Mouse (Mus musculus) G1E (cell line): ENCODE measurements around the gene Gucd1. TPM values are rescaled to one million over a fixed set of nuclear protein-coding genes. Genes with fewer than 3 reads are reported as not detected.
A peak's percentile ranks its signal among the peaks of the same experiment; 100 is the strongest.
"Not testable (repeated sequence)": the region's sequence is repeated elsewhere in the genome, so short reads cannot be mapped to it uniquely, and the experiment has no call there.

Experiments
- ATAC-seq: 2 replicates; pipeline ENCODE4 v1.8.0; 2016; ENCODE audit warnings: mild to moderate bottlenecking; ENCODE audit not compliant: insufficient number of reproducible peaks, poor library complexity, low FRiP score, severe bottlenecking; ENCODE audit errors: extremely low read depth
- DNase-seq: peaks from one replicate; pipeline ENCODE4 v3.0.0; 2012; ENCODE audit warnings: low spot score
- H3K27me3 ChIP-seq: 2 replicates; pipeline ENCODE4 v1.6.1; 2012; ENCODE audit warnings: mild to moderate bottlenecking, low read length, inconsistent platforms; ENCODE audit not compliant: insufficient read depth
- H3K36me3 ChIP-seq: replicated peaks from 2 replicates; pipeline ENCODE3; 2012; ENCODE audit warnings: mild to moderate bottlenecking, inconsistent platforms
- H3K4me1 ChIP-seq: 2 replicates; pipeline ENCODE4 v1.6.1; 2012; ENCODE audit warnings: low read depth, low read length, inconsistent platforms, mixed read lengths; ENCODE audit not compliant: insufficient read depth
- H3K4me3 ChIP-seq: 2 replicates; pipeline ENCODE4 v1.5.1; 2012; ENCODE audit warnings: low read depth, mild to moderate bottlenecking, inconsistent platforms, low read length, moderate library complexity, mixed read lengths
- H3K9me3 ChIP-seq: replicated peaks from 2 replicates; pipeline ENCODE4 v1.6.1; 2012; ENCODE audit warnings: inconsistent platforms
- CTCF ChIP-seq: IDR thresholded peaks from 2 replicates; pipeline ENCODE4 v1.5.1; 2012; ENCODE audit warnings: low read depth, low read length, inconsistent platforms, mixed read lengths
- GATA1 ChIP-seq: IDR thresholded peaks from 2 replicates; pipeline ENCODE4 v1.6.1; 2012; ENCODE audit warnings: borderline replicate concordance, low read length, inconsistent platforms, mixed read lengths
- GATA2 ChIP-seq: IDR thresholded peaks from 2 replicates; pipeline ENCODE4 v1.6.1; 2012; ENCODE audit warnings: low read depth, low read length, inconsistent platforms, borderline replicate concordance
- POLR2AphosphoS5 ChIP-seq: IDR thresholded peaks from 2 replicates; pipeline ENCODE4 v1.6.1; 2012; ENCODE audit warnings: low read depth, low read length, inconsistent platforms; ENCODE audit not compliant: insufficient replicate concordance
- TAL1 ChIP-seq: conservative IDR thresholded peaks from 2 replicates; pipeline ENCODE4 v1.6.1; 2012; ENCODE audit warnings: low read depth, low read length, inconsistent platforms, mixed read lengths
- polyA plus RNA-seq: library from polyadenylated mRNA; stranded (reverse); fragments of >175 nt; gene quantifications from 2 replicates; pipeline ENCODE4 v1.2.3, GENCODE M21; 2012
- total RNA-seq, 2 experiments: library from RNA; stranded (forward) in 1 of 2; stranded (reverse) in 1 of 2; fragments of 200-1000 nt in 1 of 2; fragments of >200 nt in 1 of 2; fragmentation: Nextera tagmentation in 1 of 2; gene quantifications; 2 replicates each; pipeline ENCODE4 v1.2.3; 2014 to 2017

Gucd1 gene
- total and polyA plus RNA-seq, 3 experiments, result 15.8 to 41.7 (median 26.1) TPM

DNA sequence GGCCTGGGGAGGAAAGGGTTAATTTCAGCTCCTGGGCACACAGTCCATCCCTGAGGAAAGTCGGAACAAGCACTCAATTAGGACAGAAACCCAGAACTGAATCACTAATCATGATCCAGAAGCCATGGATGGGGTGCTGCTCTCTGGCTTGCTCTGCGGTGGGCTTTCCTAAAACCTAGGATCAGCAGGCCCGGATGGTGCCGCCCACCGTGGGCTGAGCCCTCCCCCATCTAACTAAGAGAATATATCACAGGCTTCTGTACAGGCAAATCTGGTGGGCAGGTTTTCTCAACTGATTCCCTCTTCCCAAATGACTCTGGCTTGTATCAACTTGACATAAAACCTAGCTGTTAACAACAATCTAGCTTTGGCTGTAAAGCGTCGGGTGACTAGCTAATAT, 30.1 kb upstream of the Gucd1 start:
- ATAC-seq (no peak), DNase-seq (no peak)
- Histone ChIP-seq H3K9me3 (no peaks in the 10 kb centered on the region), H3K36me3 (no peaks in the 10 kb centered on the region), H3K4me1 (no peaks in the 10 kb centered on the region), H3K4me3 (no peak overlapping the region), H3K27me3 (peaks cover 11% of the 10 kb centered on the region)
- TF ChIP-seq TAL1 (no peak), GATA1 (no peak), CTCF (no peak), POLR2AphosphoS5 (no peak), GATA2 (no peak)

DNA sequence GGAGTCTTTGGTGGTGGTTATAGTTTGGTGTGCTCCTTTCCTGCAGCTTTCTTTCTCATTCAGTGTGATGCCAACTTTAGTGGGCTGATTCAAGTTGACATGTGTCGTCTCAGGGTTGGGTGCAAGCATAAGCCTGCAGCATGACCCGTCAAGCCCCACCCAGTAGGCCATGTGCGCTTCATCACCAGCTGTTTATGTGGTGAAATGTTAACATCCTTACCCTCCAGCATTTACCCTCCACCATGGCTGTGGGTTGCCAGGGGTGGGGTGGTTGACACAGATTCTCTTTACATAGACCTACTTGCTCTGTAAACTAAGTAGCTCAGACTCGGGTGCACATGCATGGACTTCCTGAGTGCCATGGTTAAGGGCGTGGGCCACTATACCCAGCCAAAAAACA, 18.4 kb upstream of the Gucd1 start:
- Histone ChIP-seq H3K9me3 (no peaks in the 10 kb centered on the region), H3K4me1 (peaks cover 8% of the 10 kb centered on the region), H3K36me3 (peaks cover 61% of the 10 kb centered on the region), H3K4me3 (no peak overlapping the region), H3K27me3 (no peaks in the 10 kb centered on the region)
- ATAC-seq (no peak), DNase-seq (no peak)
- TF ChIP-seq CTCF, result no peak
- TF ChIP-seq POLR2AphosphoS5, result no peak
- TF ChIP-seq TAL1, result no peak
- TF ChIP-seq GATA2, result no peak
- TF ChIP-seq GATA1, result no peak

DNA sequence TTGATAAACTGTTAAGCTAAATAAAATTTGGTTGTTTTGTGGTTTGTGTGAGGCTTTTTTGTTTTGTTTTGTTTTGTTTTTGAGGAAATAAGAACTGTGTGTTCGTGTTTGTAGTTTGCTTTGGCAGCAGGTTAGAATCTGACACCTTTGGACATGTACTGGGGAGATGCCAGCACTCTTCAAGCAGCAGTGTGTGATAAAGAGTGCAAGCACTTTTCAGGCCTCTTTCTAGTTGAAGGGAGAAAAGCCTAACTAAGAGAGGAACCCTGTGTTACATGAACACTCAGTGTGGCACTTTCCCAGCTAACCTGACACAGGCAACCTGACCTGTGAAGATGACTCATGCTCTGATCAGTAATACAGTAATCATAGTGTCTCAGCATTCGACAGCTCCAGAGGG, 17.7 kb upstream of the Gucd1 start:
- H3K9me3 ChIP-seq, result no peaks in the 10 kb centered on the region
- peaks cover 8% of the 10 kb centered on the region for H3K4me1 ChIP-seq
- no peaks in the 10 kb centered on the region for H3K27me3 ChIP-seq
- TF ChIP-seq POLR2AphosphoS5 (no peak), TAL1 (no peak), GATA1 (no peak), CTCF (no peak), GATA2 (no peak)
- H3K4me3 ChIP-seq, result no peak overlapping the region
- DNase-seq (no peak), ATAC-seq (no peak)
- peaks cover 68% of the 10 kb centered on the region for H3K36me3 ChIP-seq

DNA sequence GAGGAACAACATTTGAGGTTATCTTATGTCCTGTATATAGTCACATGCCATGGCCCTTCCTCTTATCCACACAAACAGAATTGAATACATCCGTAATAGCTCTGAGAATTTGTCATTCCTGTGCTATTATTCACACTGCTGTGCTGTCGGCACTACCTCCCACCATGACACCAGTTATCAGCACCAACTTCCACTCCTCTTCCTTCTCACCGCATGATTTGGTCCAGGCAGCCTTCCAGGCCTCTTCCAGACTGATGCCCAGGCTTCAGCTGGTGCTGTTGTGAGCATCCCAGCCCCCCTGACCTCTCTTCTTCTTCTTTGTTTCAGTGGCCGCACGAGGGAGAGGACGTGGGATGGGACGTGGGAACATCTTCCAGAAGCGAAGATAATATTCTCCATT, 17.2 kb upstream of the Gucd1 start:
- TF ChIP-seq GATA1, result no peak
- no peak for TF ChIP-seq CTCF
- no peak for TF ChIP-seq GATA2
- H3K4me3 ChIP-seq, result no peak overlapping the region
- DNase-seq (no peak), ATAC-seq (no peak)
- peaks cover 72% of the 10 kb centered on the region for H3K36me3 ChIP-seq
- no peaks in the 10 kb centered on the region for H3K9me3 ChIP-seq
- peaks cover 10% of the 10 kb centered on the region for H3K4me1 ChIP-seq
- no peaks in the 10 kb centered on the region for H3K27me3 ChIP-seq

DNA sequence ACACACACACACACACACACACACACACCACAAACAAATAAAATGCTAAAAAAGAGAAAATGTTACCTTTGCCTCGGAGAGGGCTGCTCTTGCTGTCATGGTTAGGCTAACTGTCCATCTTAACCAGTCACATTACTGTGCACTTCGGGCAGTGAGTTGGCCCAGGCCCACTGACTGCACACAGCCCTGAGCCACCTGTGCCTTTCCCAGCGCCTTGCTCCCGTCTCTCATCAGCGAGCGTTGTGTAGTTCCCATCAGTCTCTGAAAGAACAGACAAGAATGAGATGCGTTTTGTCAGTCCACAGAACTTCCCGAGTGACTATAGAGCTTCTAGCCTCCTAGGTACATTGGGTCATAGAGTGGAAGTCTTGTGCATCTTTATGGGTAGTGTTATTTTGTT, 16.4 kb upstream of the Gucd1 start:
- no peak for TF ChIP-seq POLR2AphosphoS5
- no peak for TF ChIP-seq TAL1
- TF ChIP-seq CTCF, result no peak
- TF ChIP-seq GATA1, result no peak
- TF ChIP-seq GATA2, result no peak
- no peaks in the 10 kb centered on the region for H3K9me3 ChIP-seq
- peaks cover 78% of the 10 kb centered on the region for H3K36me3 ChIP-seq
- ATAC-seq (no peak), DNase-seq (no peak)
- H3K4me3 ChIP-seq, result no peak overlapping the region
- peaks cover 10% of the 10 kb centered on the region for H3K4me1 ChIP-seq
- H3K27me3 ChIP-seq, result no peaks in the 10 kb centered on the region

DNA sequence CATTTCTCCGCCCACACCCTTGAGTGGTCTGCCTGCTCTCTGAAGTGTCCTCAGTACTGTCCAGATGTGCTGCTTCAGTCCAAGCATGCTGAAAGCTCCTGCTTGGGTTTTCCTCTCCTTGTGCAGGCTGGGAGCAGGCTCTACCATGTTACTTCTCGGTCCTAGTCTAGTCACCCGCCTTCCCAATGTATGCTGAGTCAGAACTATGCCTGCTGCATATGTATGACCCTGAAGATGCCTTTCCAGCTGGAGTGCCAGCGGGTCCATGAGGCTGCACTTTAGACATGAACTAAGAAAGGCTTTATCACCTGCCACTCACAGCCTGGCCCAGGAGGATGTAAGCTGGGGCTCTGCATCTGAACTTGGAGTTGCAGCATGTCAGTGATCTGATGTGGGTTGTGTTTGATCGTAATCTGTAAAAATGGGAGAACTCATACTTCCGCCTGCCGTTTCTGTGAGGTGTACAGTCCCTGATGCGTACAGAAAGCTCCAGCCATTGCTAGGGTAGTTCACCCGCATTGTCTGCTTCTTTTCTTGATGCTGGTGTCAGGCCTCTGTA, 13.8 kb upstream of the Gucd1 start:
- TF ChIP-seq GATA2 (no peak), POLR2AphosphoS5 (no peak), GATA1 (no peak), CTCF (no peak), TAL1 (no peak)
- DNase-seq (no peak), ATAC-seq (peak; percentile 22)
- Histone ChIP-seq H3K9me3 (no peaks in the 10 kb centered on the region), H3K4me1 (peaks cover 13% of the 10 kb centered on the region), H3K27me3 (no peaks in the 10 kb centered on the region), H3K36me3 (peaks cover 95% of the 10 kb centered on the region), H3K4me3 (no peak overlapping the region)

DNA sequence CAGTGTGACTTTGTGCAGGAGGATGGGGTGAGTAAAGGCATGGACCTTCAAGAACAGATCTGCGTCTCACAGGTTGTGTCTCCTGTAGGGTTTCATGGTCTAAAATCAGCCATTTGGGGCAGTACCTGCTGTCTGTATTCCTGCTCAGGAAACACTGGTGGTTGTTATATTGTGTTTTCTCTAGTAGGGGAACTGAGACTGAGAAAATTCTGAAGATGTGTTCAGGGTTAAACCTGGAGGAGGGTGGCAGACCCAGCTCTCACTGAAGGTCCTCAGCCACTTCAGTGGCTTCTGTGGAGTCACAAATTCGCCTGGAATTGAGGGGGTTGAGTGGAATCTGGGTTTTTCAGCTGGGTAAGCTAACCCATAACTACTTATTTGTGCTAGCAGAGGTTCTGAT, 12.6 kb upstream of the Gucd1 start:
- Histone ChIP-seq H3K36me3 (peaks cover 93% of the 10 kb centered on the region), H3K27me3 (no peaks in the 10 kb centered on the region), H3K4me3 (no peak overlapping the region), H3K4me1 (peaks cover 20% of the 10 kb centered on the region), H3K9me3 (no peaks in the 10 kb centered on the region)
- ATAC-seq, result no peak
- no peak for TF ChIP-seq GATA2
- no peak for TF ChIP-seq TAL1
- no peak for TF ChIP-seq CTCF
- no peak for TF ChIP-seq GATA1
- no peak for TF ChIP-seq POLR2AphosphoS5
- no peak for DNase-seq

DNA sequence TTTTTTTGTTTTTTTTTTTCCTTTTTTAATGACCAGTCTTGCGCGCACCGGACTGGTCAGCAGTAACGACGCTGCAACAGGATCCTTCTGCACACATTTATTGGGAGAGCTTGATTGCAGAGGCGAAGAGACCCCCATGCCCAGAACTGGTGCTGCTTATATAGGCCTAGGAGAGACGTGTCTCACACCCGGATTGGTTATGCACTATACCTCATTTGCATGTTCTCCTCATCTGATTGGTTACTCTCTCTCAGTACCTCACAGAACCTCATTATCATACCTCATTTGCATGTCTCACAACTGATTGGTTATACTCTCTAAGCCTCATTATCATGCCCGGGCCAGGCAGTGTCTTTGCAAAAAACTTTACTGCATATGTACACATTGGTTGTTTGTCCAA, 7.7 kb upstream of the Gucd1 start:
- not testable (repeated sequence) for H3K4me3 ChIP-seq, H3K9me3 ChIP-seq, H3K27me3 ChIP-seq, ATAC-seq, DNase-seq
- Histone ChIP-seq H3K4me1 (peaks cover 34% of the 10 kb centered on the region), H3K36me3 (peaks cover 92% of the 10 kb centered on the region)
